Mouse (Mus musculus) skeletal muscle tissue, adult 2 months (tissue): ENCODE results near the gene Dyrk3.

ENCODE experiments used
- DNase-seq: peaks from one replicate; pipeline ENCODE4 v3.0.0-alpha.2; 2012; ENCODE audit warnings: low read depth, low spot score

Dyrk3 gene

DNA sequence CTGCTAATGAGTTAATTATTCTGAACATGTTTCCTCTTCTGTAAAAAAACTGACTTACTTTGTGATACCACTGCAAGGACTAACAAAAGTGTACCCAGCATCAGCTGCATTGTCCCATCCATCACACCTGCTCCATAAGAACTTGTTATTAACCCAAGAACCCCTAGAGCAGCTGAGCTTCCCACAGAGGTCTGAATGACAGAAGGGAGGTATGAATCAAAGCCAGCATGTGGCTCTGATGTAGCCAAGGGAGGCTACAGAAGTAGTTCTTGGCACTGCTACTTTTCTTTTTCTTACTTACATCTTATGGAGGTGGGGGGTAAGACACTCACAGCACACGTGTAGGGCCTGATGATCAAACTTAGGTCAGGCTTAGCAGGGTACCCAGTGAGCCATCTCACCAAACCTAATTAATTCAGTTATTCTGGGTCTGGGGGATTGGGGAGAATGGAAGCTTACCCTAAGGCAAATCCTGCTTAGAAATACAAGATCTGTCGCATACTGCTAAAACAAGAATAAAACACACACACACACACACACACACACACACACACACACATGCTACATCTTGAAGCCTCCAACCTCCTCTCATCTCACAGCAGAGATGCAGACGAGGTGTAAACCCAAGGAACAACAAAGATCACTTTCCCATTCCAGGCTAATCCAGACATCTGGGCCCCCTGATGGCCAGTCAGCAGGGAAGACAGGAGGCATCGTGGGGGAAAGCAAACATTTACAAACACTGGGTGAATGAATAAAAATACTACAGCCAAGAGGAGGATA, 52.0 kb downstream of the Dyrk3 start:
- no peak for DNase-seq

DNA sequence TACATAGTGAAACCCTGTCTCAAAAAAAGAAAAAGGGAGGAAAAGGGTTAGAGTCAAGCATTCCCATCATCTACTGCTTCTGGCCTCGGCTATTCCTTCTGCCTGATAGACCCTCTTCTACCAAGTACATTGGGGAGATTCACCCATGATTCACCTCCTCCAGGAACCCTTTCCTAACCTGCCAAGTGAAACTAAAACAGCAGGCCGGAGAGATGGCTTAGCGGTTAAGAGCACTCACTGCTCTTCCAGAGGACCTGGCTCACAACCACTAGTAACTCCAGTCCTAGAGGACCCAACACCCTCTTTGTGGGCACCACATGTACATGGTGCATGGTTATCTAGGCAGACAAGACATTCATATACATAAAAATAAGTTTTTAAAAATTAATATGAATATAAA, 52.9 kb downstream of the Dyrk3 start:
- DNase-seq, result no peak

DNA sequence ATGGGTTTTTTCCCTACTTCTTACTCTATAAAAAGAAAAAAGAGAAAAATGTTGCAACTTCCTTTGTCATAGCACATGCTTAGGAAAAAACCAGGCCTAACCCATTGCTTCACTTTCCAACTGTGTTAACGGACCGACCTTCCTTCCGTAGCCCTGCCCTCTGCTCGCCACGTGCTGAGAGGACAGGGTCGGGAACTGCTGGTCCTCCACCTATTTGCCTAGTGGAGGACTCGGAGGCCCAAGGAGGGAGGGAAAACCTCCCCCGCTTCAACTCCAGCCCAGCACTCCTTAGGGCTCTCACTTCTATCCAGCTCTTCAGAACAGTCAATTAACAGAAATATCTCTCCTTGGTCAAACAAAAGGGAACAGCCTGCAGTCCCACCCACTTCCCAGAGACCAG, 53.9 kb downstream of the Dyrk3 start:
- no peak for DNase-seq

DNA sequence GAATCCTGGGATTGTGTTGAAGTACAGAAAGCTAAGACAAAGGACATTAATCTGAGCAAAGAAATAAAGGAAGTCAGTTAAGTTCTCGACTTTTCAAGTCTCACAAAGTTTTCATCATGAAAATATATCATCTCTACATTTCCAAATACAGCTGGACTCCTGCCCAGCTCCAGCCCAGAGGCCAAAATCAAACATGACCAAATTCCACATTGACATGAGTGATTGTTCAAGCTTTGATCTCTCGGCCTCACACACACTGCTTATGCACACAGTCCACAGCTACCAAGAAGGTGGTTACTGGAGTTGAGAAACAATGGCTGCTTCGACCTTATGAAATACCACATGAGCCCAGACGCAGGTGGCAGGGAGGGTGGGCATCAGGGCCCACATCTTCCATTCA, 54.5 kb downstream of the Dyrk3 start:
- DNase-seq, result no peak

DNA sequence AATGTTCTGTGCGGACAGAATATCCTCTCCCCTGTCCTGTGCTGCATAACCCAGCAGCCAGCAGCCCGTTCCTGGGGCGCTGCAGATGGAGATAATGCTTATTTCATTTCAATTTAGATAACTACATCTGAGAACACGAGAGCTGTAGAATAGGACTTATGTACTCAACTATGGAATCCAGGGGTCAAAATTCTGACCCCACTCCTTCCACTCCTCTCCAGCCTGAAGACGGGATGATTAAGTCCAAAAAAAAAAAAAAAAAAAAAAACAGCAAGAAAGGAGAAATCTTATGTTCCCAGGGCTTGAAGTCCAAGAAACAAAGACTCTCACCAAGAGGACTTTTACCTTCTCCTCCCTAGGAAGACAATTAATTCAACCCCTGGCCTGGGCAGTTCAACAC, 55.0 kb downstream of the Dyrk3 start:
- no peak for DNase-seq

DNA sequence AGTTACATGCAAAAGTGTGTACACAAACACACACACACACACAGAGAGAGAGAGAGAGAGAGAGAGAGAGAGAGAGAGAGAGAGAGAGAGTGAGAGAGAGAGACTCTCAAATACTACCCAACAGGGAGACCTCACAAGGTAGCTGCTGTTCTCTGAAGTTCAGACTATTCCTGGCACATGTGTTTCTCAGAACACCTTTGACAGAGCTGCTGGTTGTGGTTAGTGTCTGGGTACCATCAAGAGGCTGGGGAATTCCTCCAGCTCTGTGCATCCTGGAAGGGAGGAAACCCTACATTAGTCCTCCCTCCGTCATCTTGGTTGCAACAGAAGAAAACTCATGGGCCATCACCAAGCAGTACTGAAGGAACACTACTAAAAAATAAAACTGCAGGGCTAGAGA, 57.5 kb downstream of the Dyrk3 start:
- no peak for DNase-seq

DNA sequence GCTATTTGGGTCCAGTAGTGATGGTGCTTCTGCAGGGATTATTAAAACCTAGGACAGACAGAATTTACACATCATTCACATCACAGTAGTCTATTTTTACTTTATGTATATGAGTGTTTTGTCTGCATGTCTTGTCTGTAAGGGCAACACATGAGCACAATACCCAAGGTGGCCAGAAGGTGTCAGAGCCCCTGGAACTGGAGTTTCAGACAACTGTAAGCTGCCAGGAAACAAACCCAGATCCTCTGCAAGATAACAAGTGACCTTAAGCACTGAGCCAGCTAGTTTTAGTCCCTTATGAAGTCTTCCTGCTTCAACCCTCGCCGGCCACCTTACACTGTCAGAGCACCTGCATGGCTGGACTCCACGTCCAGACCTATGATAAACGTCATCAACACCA, 58.4 kb downstream of the Dyrk3 start:
- no peak for DNase-seq

DNA sequence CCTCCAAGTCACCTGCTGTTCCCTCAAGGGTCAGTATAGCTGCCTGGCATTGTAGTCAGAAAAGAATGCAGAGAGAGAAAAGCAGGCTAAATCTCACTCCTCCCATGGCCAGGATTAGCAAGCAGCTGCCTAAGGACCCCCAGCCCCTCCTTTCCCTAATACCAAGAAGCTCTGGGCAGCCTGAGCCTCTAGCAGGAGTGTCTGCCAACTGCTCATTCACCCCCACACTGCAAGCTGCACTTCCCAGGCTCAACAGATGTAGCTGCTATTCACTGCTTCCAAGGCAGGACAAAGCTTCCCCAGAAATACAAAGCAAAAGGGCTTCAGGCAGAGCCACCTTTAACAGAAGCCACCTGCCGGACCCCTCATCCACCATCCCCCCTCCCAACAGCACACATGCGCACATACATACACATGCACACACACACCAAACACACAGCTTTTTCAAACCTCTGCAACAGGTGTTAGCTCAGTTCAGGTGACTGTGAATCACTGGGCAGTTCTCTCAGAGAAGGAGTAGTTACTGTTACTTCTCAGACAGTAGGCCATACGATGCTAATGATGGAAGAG, 59.3 kb downstream of the Dyrk3 start:
- DNase-seq, result no peak
